Mouse (Mus musculus) cortical plate, adult 2 months (tissue): ENCODE measurements around the gene Cacna1h.

Source experiments
- CTCF ChIP-seq: fragments of 200-500 bp; IDR thresholded peaks from 2 replicates; pipeline ENCODE4 v1.5.1; 2011; ENCODE audit warnings: mild to moderate bottlenecking, control low read depth, low read length; ENCODE audit not compliant: insufficient read depth; ENCODE audit errors: extremely low read depth
- POLR2A ChIP-seq: fragments of 200-500 bp; IDR thresholded peaks from 2 replicates; pipeline ENCODE4 v1.6.1; 2011; ENCODE audit warnings: mild to moderate bottlenecking, low read length, control low read depth; ENCODE audit not compliant: insufficient read depth; ENCODE audit errors: extremely low read depth

GRCm38 (mm10) chr17:25424526-25425080 is 9.0 kb downstream of the Cacna1h start:
- TF ChIP-seq CTCF, result no peak
- no peak for TF ChIP-seq POLR2A
